Mouse (Mus musculus) NIH3T3 (cell line): ENCODE measurements around the gene Gpr39.

Source experiments
- DNase-seq: peaks from one replicate; pipeline ENCODE4 v3.0.0-alpha.2; 2012; ENCODE audit warnings: low read depth

The Gpr39 gene

DNA sequence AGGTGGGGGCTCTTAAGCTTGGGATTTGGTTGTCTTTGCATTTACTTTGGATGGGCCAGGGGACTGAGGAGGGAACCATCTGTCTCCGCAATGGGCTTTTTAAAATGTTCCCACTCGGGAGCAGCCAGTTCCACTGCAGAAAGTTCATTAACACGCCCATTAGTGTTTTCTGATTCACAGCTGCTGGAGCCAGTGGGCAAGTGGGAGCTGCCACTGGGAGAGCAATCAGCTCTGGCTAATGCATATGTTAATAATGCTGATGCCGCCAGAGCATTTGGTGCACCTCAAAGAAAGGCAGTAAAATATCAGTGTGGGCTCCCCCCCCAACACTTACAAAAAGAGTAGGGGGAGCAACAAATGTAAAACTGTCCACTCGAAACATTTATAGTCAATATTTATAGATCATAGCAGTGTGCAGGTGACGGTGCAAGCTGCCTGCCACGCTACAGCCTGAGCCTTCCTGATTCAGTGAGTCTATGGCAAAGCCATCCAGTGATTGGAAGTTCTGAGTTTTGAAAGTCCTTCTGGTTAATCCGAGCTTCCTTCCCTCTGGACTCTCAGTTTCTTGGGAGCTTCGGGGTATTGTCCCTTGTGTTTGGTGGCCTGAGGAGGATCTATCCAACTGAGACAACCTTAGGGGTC lies 136.5 kb downstream of the Gpr39 start:
- DNase-seq, result no peak

DNA sequence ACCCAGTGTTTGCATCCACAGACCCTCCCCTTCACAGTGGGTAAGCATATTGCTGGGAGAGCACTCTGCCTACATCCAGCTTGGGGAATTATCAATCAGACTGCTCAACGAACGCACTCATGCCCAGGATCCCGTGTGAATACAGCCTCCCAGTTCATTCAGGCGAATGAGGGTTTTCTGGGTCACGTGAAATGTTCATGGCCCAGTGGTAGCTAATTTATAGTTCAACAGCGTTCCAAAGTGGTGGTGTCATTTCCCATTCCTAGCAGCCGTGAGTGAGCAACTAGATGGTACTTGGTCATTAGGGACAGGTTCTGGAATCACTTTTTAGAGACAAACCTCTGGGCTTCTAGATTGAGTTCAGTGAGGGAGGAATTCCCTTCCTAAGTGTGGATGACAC lies 144.3 kb downstream of the Gpr39 start:
- no peak for DNase-seq

DNA sequence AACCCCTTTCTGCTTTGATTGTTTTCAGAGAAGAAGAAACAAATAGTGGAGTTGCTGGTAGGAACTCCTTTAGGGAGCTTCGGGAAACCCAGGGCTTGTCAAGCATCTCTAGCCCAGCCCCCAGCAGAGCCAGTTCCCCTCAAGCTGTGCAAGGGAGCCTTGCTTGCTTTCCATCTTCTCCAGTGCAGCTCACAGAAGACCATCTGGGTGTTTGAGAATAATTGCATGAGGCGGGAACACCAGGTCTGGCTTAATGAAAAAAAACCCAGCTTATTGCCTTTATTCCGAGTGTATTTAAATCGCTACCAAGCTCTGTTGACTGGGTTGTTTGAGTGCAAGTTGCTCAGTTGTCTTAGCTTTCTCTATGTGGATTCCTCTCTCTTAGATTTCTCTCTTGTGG lies 146.8 kb downstream of the Gpr39 start:
- DNase-seq, result no peak

DNA sequence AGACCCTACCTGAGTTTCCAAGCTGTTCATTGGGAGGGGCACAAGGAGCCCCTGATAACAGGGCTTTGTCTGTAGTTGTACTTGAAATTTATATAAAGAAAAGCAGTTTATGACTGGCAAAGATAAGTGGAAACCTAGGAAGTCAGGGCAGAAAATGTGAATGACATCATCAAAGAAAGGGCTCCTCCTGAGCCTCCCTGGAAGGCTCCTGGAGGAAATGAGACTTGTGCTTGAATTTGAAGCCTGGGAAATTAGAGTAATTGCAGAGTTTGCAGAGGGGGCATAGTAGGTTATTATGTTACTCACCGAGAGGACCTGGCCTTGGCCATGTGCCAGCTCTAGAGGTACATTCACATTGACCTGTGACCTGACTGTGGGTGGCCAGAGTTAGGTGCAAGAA lies 160.7 kb downstream of the Gpr39 start:
- no peak for DNase-seq

DNA sequence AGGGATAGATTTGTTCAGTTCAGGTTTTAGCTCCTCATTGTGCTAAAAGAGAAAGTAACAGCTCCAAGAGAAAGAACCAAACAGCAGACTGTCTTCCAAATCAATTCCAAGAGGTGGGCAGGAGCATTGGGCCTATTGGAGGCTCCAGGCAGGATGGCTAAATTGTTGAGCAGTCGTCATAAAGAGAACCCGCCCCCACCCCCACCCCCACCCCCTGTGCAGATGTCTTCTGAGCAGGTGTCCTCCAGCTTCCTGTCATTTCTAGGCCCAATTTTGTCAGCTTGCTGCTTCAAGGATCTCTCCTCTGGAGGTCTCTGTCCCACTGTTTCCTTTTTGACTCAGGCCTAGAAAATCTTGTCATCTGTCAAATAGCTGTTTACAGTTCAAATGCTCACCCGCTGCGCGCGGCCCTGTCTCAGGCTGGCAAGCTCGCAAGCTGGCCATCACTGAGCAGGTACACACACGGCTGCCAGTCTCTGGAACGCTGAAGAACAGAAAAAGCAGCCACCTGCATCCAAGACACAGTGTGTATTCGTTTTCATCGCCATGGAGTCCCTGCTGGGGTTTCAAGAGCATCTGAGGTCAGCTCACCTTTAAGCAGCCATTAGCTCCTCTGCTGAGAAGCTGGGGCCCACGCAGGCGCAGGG lies 163.1 kb downstream of the Gpr39 start:
- no peak for DNase-seq

DNA sequence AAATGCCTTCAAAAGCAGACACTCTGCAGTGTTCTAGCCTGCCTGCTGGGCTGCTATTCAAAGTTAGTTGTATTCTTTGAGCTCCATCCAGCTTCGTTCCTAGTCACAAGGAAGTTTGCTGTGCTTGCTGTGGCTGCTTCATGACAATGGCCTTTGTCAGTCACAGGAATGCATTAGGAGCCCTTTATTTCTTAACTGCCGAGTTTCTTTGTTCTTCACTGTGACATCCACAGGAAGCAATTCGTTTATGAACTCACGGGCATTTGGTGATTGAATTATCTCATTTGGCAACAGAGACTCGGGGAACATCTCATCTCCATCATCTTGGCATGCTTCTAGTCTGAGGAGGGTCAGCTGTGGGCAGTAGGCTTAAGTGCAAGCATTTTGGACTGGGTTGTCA lies 177.9 kb downstream of the Gpr39 start:
- no peak for DNase-seq

DNA sequence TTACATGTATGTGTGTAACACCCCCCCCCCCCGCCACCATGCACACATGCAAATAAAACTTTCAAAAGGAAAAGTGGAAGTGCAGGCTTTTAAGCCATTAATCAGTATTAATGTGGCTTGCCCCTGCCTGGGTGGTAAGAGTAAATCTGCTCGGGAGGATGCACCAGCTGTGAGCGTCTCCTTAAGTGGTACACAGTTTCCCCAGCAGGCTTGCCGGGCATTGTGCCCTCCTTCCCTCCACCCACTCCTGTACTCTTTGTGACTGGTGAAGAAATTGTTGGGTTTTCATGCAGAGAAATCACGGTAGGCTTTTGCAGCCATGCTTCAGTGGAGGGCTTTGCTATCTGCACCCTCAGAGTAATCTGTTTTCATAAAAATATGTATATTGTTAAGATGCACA lies 181.8 kb downstream of the Gpr39 start:
- DNase-seq, result no peak

DNA sequence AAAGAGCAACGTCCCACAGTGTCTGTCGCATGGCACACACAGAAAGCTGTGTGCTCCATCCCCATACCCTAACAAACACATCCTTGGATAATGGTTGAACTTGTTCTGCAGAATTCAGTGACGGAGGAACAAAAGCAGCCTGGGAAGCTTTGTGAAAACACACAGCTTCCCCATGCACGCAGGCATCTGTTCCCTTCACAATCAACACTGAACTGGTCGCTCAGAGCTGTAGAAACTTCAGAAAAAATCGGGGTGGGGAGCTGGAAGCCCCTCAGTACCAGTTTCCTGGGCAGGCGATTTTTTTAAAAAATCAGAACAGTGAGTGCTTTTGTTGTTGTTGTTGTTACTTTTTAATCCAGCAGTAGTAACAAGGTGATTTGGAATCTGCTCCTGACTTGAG lies 193.3 kb downstream of the Gpr39 start:
- DNase-seq, result no peak

DNA sequence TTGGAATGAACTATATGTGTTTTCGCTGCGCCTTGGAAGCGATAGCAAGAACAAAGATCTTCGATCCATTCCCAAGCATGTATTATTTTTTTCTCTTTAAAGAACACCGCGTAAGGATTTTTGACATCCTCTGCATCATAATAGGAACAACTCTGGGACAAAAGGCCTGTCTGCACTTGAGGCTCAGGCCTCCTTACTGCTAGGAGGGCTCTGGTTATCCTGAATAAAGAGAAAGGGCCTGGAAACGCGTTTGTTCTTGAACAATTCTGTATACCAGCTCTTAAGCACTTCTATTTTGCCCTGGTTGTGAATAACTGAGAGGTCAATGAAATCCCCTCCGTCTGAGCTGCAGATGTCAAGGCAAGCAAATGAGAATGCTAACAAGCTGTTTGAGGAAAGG lies 216.4 kb downstream of the Gpr39 start:
- DNase-seq, result no peak

DNA sequence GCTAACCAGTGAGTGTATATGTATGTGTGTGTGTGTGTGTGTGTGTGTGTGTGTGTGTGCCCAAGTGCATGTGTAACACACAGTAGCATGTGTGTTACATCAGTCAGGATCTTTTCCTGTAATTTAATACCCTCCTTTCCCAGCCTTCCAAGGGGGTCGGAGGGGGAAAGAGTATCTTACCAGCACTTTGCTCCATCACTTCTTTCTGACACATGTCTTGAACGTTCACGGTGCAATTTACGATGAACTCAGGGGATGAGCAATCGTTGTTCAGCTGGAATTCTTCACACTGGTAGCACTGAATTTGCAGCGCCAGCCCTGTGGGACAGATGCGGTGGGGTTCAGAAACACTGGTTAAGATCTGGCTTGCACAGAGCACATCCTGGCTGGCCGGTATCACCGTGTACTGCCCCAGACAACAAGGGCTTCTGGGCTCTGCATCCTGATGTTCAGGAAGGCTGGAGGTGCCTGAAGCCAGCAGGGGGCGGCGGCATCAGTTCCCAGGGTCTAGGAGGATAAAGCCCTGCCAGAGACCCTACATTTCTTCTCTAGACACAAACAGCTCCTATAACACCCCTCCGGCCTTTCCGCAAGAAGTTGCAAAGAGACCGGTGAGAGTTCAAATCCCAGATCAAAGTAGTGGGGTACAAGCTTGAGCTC lies 233.5 kb downstream of the Gpr39 start:
- no peak for DNase-seq

DNA sequence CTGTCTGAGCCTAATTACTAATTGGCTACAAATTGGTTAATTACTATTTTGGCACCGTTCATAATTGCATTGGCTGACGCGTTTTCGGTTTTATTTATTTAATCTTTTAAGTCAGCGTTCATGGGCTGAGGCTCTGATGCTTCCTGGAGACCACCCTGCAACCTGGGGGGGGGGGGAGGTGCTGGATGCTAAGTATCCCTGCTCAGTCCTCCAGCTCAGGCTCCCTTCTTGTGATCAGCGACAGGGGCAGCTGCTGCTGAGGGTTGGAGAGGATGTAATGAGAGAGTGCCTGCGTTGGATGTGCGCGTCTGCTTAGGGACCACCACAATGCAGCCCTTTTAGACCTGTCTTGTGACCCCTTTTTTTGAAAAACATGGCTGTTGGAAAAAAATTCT lies 234.1 kb downstream of the Gpr39 start:
- DNase-seq, result no peak

DNA sequence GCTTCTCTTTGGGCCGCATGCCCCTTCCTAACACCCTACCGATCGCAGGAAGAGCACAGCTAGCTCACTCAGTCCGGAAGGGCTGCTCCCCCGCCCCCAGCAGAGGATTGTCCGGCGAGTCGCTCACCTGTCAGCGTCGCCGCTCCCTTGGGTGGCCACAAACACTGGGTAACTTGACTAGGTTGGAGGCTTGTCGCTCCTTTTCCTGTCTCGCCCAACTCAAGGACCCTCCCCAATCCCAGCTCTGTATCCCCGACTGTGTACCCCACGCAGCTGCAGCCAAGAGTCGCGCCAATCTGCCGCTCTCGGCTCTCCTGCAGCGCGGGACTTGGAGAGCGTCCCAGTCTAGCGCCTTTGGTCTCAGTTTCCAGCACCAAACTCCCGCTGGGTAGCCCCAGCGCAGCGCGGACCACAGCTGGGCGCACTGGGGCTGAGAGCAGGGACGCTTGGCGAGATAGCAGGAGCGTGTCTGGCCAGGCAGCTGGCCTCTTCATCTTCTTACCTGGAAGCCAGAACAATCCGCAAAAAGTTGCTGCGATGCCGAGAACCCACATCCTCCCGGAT lies 234.6 kb downstream of the Gpr39 start:
- DNase-seq, result no peak

DNA sequence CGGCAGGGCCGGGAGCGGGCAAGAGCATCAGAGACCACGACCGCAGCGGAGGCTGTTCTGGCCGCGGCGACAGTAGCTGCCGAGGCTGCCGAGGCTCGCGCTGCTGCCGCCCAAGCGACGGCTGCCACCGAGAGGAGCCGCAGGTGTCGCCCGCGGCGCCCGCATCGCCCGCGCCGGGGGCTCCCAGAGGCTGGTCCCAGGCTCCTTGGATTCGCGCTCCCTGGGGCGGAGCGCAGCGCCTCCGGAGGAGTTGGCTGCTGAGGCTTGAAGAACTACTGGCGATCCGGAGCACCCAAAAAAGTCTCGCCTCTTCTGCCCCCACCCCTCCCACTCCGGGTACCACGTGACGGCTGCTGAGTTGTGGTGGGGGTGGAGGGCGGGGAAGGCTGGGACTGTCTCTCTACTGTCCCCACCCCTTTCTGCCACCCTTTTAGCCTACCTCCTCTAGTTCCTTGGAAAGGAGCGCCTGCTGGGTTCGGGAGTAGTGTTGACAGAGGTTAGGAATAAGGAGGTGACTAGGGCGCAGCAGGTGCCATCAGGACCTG lies 235.2 kb downstream of the Gpr39 start:
- DNase-seq, result no peak

DNA sequence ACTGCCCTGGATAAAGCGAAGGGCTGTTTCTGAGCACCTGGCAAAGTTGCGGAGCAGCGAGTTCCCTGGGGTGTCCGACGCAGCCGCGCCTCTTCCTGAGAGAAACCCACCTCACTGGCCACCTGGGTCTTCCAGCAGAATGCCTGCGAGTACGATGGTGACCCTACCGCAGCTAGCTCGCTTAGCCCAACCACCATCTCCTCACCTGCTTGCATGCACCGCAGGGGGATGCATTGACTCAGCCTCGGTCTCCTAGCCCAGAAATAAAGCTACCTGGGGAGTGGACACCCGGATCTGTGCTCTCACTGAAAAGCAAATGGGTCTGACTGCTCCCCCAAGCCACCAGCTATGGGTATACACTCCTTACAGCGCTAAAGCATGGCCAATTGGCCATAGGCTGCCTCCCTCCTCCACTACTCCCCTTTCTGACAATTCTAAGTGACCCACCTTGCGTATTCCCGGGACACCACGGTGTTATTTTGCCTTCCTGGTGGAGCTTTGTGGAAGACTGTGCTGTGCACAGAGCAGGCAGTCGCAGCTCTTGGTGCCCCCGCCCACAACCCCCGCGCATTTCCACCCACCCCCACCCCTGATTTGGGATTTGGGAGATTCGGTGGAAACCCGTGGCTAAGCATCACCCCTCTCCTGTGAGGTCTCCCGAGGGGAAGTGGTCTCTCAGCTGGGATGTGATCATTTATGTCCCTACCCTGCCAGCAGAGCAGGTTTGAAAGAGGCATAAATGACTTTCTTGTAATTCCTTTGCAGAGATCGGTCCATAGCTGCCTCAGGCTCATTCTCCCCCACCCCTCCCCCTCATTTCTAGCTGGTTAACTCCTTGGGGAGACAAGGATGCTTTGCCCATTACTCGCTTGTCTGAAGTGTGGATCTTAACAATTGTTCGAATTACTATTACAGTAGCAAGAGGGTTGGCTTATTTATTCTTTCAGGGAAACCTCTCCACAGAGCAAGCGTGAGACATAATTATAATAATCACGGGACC lies 236.1 kb downstream of the Gpr39 start, which contains the start of gene Lypd1:
Gene Lypd1, minus strand, starts transcription at position 501 of the 1,000 bp plus-strand sequence.
- DNase-seq, result no peak

DNA sequence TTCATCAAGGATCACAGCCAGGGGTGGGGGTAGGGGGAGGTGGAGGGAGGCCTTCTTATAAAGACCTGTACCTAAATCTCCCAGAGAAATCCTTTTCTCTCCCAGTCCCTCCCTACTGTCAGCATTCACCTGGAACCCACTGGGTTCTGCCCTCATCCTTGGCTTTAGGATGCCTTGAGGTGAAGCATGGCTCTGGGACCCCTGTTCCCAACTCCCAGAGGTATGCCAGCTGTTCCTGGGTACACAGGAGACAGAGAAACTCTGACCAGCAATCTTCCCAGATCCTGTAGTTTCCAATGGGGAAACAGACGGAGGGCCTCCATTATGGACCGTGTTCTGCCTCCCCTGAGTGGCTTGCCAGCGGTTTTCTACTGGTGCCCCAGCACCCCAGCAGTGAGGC lies 243.9 kb downstream of the Gpr39 start:
- no peak for DNase-seq

DNA sequence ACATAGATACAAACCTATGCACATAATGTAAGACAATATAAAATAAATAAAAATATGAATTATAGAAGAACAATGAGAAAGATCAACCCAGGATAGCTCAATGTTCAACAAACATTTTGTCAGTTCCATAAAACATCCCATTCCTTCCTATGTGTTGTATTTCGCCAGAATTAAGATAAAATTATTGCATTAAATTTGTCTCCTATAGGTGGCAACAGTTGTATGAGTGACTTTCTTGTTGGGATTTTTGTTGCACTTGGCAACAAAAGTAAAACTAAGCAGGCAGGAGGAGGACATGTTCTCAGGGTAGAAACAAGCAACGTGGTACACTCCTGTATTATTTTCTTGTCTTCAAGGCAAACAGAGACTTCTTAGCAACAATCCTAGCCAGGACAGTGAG lies 246.3 kb downstream of the Gpr39 start:
- no peak for DNase-seq
